Mouse (Mus musculus): ENCODE data around the gene Edn1. TPM values are rescaled to one million over a fixed set of nuclear protein-coding genes. Genes with fewer than 3 reads are reported as not detected.
A peak's percentile ranks its signal among the peaks of the same experiment; 100 is the strongest.

Gene Edn1
- total RNA-seq (2021): 1 to 10 TPM; 2.6 to 4.7 TPM

DNA sequence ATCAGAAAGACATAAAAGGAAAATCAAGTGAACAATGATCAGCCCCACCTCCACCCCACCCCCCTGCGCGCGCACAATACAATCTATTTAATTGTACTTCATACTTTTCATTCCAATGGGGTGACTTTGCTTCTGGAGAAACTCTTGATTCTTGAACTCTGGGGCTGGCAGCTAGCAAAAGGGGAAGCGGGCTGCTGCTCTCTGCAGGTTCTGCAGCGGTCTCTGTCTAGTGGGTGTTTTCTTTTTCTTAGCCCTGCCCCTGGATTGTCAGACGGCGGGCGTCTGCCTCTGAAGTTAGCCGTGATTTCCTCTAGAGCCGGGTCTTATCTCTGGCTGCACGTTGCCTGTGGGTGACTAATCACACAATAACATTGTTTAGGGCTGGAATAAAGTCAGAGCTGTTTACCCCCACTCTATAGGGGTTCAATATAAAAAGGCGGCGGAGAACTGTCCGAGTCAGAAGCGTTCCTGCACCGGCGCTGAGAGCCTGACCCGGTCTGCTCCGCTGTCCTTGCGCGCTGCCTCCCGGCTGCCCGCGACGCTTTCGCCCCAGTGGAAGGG is at the start of gene Edn1:
TSS of gene Edn1 (plus strand) at position 316 of the 561 bp plus-strand sequence.
- DNase-seq (ENCODE audit: extremely low spot score in 1 of 2, low spot score in 2 of 2): peak in 1 of 2 experiments; percentile 78

DNA sequence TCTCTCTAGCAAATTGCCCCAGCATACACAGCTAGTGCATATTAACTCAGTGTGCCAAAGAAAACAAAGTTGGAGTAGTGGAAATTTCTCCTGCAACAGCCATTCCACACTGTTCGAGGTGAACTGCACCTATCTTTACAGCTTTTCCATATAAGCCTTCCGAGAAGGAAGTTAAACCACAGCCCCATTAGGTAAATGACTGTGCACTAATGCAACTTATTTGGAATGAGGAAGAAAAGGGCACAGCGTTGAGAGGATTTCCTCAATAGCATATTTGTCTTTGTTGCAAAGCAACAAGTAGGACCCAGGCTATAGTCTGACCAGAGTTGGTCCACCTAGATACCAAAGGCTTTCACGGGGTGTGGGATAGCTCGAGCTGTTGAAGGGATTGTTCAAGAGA is 47.5 kb upstream of the Edn1 start:
- DNase-seq (ENCODE audit: extremely low spot score in 1 of 2, low spot score in 2 of 2): no peak
- intact Hi-C loops (cut with DNase I): no loop called here

More for the DNA sequence above, at the start of gene Edn1:
- intact Hi-C loops (cut with DNase I): loop anchor here (5.0 kb wide), 1 partner anchor 286 kb away; no protein-coding TSS in a partner anchor

- intact Hi-C loops (cut with DNase I): no loop called here
- no peak for DNase-seq (ENCODE audit: extremely low spot score in 1 of 2, low spot score in 2 of 2)
These were observed 46.2 kb upstream of the Edn1 start for GRCm38 (mm10) chr13:42255105-42255504.

GRCm38 (mm10) chr13:42258422-42258821 is 42.9 kb upstream of the Edn1 start:
- DNase-seq (ENCODE audit: extremely low spot score in 1 of 2, low spot score in 2 of 2): no peak
- intact Hi-C loops (cut with DNase I): no loop called here

- intact Hi-C loops (cut with DNase I): no loop called here
- DNase-seq (ENCODE audit: extremely low spot score in 1 of 2, low spot score in 2 of 2): no peak
These were observed 40.6 kb upstream of the Edn1 start for GRCm38 (mm10) chr13:42260667-42261066.

GRCm38 (mm10) chr13:42270051-42270450 is 31.2 kb upstream of the Edn1 start:
- intact Hi-C loops (cut with DNase I): no loop called here
- no peak for DNase-seq (ENCODE audit: extremely low spot score in 1 of 2, low spot score in 2 of 2)

- intact Hi-C loops (cut with DNase I): no loop called here
These were observed 24.4 kb upstream of the Edn1 start for GRCm38 (mm10) chr13:42276774-42277454.

DNA sequence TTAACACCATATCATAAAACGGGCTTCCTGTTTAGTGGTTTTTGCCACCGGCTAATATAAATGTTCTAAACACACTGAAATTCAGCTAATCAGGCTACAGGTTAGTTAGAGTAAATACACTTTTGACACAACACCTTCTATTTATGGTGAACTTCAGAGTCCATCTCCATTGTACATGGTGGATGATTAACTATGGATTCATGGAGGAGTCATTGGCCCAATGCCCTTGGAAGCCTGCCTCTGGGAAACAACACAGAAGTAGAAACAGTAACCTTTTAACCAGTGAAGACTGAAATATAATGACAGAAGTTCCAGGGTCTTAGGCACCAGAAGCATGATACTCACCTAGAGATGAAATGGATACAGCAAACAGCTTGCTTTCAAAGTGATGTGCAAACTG is 23.5 kb upstream of the Edn1 start:
- no peak for DNase-seq (ENCODE audit: extremely low spot score in 1 of 2, low spot score in 2 of 2)
- intact Hi-C loops (cut with DNase I): no loop called here

More at GRCm38 (mm10) chr13:42276774-42277454, 24.4 kb upstream of the Edn1 start:
- DNase-seq (ENCODE audit: extremely low spot score in 1 of 2, low spot score in 2 of 2): no peak

- intact Hi-C loops (cut with DNase I): no loop called here
- DNase-seq (ENCODE audit: extremely low spot score in 1 of 2, low spot score in 2 of 2): no peak
These were observed 15.4 kb upstream of the Edn1 start for GRCm38 (mm10) chr13:42285896-42286295.

- DNase-seq (ENCODE audit: extremely low spot score in 1 of 2, low spot score in 2 of 2): no peak
- intact Hi-C loops (cut with DNase I): no loop called here
These were observed 14.5 kb upstream of the Edn1 start for GRCm38 (mm10) chr13:42286768-42287167.

- DNase-seq (ENCODE audit: extremely low spot score in 1 of 2, low spot score in 2 of 2): no peak
- intact Hi-C loops (cut with DNase I): no loop called here
These were observed 8.7 kb upstream of the Edn1 start for GRCm38 (mm10) chr13:42292593-42292992.

- intact Hi-C loops (cut with DNase I): no loop called here
- DNase-seq (ENCODE audit: extremely low spot score in 1 of 2, low spot score in 2 of 2): no peak
These were observed 3.0 kb upstream of the Edn1 start for GRCm38 (mm10) chr13:42298302-42298701.

DNA sequence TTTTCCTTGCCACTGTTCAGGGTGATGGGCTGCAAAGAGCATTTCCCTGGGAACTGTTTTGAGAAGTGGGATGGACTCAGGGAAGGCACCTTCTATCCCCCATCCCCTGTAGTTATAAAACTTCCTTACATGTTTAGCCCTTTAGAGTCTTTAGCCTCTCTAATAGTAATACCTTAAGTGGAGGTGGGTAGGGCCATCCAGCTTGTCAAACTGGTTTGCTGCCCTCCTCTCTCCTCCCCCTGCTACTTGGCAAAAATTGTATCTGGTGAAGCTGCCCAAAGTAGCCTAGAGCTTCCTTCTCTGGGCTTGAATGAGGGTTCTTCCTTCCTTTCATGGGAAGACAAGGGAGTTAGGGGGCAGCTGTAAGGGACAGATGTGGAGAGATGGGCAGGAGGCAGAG is 2.5 kb upstream of the Edn1 start:
- DNase-seq (ENCODE audit: extremely low spot score in 1 of 2, low spot score in 2 of 2): no peak
- intact Hi-C loops (cut with DNase I): no loop called here

GRCm38 (mm10) chr13:42300567-42300966 is 709 bp upstream of the Edn1 start:
- intact Hi-C loops (cut with DNase I): loop anchor here (5.0 kb wide), 1 partner anchor 287 kb away; no protein-coding TSS in a partner anchor
- peak; percentile 54 to 84 for DNase-seq (ENCODE audit: extremely low spot score in 1 of 2, low spot score in 2 of 2)

DNA sequence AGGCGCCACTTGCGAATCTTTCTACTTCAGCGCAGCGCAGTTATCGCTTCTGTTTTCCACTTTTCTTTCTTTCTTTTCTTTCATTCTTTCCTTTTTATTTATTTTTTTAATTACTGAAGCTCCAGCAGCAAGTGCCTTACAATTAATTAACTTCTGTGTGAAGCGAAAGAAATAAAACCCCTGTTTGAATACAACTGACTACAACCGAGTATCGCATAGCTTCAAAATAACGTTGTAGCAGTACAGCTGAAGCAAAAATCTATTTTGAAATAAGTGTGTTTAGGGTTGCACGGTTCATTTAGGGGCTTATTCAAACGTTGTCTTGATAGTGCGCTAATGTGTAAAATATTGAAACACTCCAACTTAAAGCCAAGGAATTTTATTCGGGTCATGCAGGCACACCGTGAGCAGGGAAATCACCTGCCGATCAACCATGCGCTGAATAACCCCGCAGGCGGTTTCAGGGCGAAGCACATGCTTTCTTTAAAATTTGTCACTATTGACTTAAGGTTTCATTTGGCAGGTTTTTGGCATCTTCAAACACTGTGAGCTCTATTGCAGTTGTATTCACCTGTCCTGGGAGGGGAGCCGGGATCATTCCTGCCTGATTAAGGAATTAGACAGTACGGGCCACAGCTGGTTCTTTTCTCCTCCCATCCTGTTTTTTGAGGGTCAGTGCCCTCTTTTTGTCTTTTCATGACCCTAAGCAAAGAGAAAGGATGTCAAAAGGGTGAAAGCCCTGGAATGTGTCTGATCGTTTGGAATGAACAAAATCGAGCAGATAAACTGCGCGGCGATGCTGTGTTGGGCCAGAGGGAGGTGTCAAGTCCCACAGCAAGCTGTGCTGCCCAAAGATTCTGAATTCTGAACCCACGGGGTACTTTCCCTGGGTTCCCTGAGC is 935 bp downstream of the Edn1 start:
- intact Hi-C loops (cut with DNase I): loop anchor here (5.0 kb wide), 1 partner anchor 285 kb away; no protein-coding TSS in a partner anchor
- DNase-seq (ENCODE audit: extremely low spot score in 1 of 2, low spot score in 2 of 2): no peak

GRCm38 (mm10) chr13:42303180-42303929 is 2.1 kb downstream of the Edn1 start:
- intact Hi-C loops (cut with DNase I): loop anchor here (5.0 kb wide), 1 partner anchor 284 kb away; no protein-coding TSS in a partner anchor
- no peak for DNase-seq (ENCODE audit: extremely low spot score in 1 of 2, low spot score in 2 of 2)

GRCm38 (mm10) chr13:42304139-42304538 is 2.9 kb downstream of the Edn1 start:
- no peak for DNase-seq (ENCODE audit: extremely low spot score in 1 of 2, low spot score in 2 of 2)
- intact Hi-C loops (cut with DNase I): loop anchor here (5.0 kb wide), 1 partner anchor 283 kb away; no protein-coding TSS in a partner anchor

GRCm38 (mm10) chr13:42306870-42307800 is 5.9 kb downstream of the Edn1 start:
- intact Hi-C loops (cut with DNase I): no loop called here
- no peak for DNase-seq (ENCODE audit: extremely low spot score in 1 of 2, low spot score in 2 of 2)

All from left cerebral cortex, postnatal 10 days (tissue).